Mouse (Mus musculus) ES-E14 (cell line): ENCODE measurements at regions not wholly inside any gene's neighbourhood (a gene's known extent, or its start where the extent isn't known, plus 50 kb on each side); places are given as distances from the start of the nearest gene placed in this dataset.

Source experiments
- DNase-seq: peaks from one replicate; pipeline ENCODE4 v3.0.0-alpha.2; 2013; ENCODE audit warnings: low read depth, low spot score
- H3K27ac ChIP-seq: 2 replicates; pipeline ENCODE4 v1.5.1; 2012; ENCODE audit warnings: low read depth, mild to moderate bottlenecking, low read length, moderate library complexity, mixed read lengths; ENCODE audit not compliant: poor library complexity, insufficient read depth, severe bottlenecking
- H3K36me3 ChIP-seq: 2 replicates; pipeline ENCODE4 v1.6.1; 2012; ENCODE audit warnings: mild to moderate bottlenecking, low read length, moderate library complexity, mixed read lengths; ENCODE audit not compliant: control insufficient read depth, poor library complexity, insufficient read depth, severe bottlenecking
- H3K4me1 ChIP-seq, 2 experiments: fragments of 150-350 bp in 1 of 2; sonication (generic) in 1 of 2; 2 replicates each; pipeline ENCODE4 v1.6.1; 2012; ENCODE audit warnings: low read length in 2 of 2, mild to moderate bottlenecking in 1 of 2, mixed read lengths in 1 of 2; ENCODE audit not compliant: control insufficient read depth in 2 of 2, insufficient read depth in 2 of 2, poor library complexity in 1 of 2
- H3K4me3 ChIP-seq, 2 experiments: fragments of 150-350 bp in 1 of 2; sonication (generic) in 1 of 2; 2 replicates each; pipeline ENCODE4 v1.5.1; 2012; ENCODE audit warnings: low read length in 2 of 2, low read depth in 1 of 2, mild to moderate bottlenecking in 1 of 2, mixed read lengths in 1 of 2; ENCODE audit not compliant: insufficient read depth in 1 of 2, poor library complexity in 1 of 2, severe bottlenecking in 1 of 2
- H3K9ac ChIP-seq: 2 replicates; pipeline ENCODE4 v1.6.1; 2012; ENCODE audit warnings: low read depth, mild to moderate bottlenecking, low read length, mixed read lengths; ENCODE audit not compliant: poor library complexity, insufficient read depth, severe bottlenecking
- H3K9me3 ChIP-seq: fragments of 150-350 bp; sonication (generic); 2 replicates; pipeline ENCODE4 v1.6.1; 2012; ENCODE audit warnings: low read depth, mild to moderate bottlenecking, low read length; ENCODE audit not compliant: control insufficient read depth, insufficient read depth
- CHD2 ChIP-seq: IDR thresholded peaks from 2 replicates; pipeline ENCODE4 v1.6.1; 2014; ENCODE audit warnings: mild to moderate bottlenecking, low read depth, low read length, inconsistent platforms
- HCFC1 ChIP-seq: IDR thresholded peaks from 2 replicates; pipeline ENCODE4 v1.6.1; 2012; ENCODE audit warnings: low read length, inconsistent platforms, borderline replicate concordance; ENCODE audit not compliant: insufficient read depth
- MAFK ChIP-seq: IDR thresholded peaks from 2 replicates; pipeline ENCODE4 v1.6.1; 2014; ENCODE audit warnings: mild to moderate bottlenecking, low read depth, low read length, inconsistent platforms; ENCODE audit not compliant: insufficient read depth
- ZC3H11A ChIP-seq: IDR thresholded peaks from 2 replicates; pipeline ENCODE4 v1.6.1; 2012; ENCODE audit warnings: low read depth, mild to moderate bottlenecking, inconsistent platforms, low read length, borderline replicate concordance
- ZNF384 ChIP-seq: IDR thresholded peaks from 2 replicates; pipeline ENCODE4 v1.6.1; 2012; ENCODE audit warnings: low read depth, low read length, inconsistent platforms
- in situ Hi-C, 2 experiments: fragments of 600-800 bp; cut with MboI; formaldehyde crosslinking; loops; one replicate each; pipeline ENCODE4 v1.15.1; 2025; ENCODE audit warnings: low sequenced_read_pairs in 2 of 2, inconsistent platforms in 1 of 2; ENCODE audit not compliant: unreplicated experiment in 2 of 2

- Histone ChIP-seq H3K36me3 (no peaks in the 10 kb centered on the region), H3K4me1 (peaks cover 0 to 2% of the 10 kb centered on the region in 2 experiments; a peak in 2 of 4 replicates), H3K9ac (no peak overlapping the region), H3K9me3 (peaks cover 6% of the 10 kb centered on the region), H3K27ac (no peak overlapping the region), H3K4me3 (no peak overlapping the region)
- in situ Hi-C loops, result no loop called here
- TF ChIP-seq HCFC1, result no peak
- no peak for TF ChIP-seq MAFK
- TF ChIP-seq ZNF384, result no peak
- TF ChIP-seq CHD2, result no peak
- no peak for TF ChIP-seq ZC3H11A
- no peak for DNase-seq
Measured at GRCm38 (mm10) chr7:79217232-79217631, 55.8 kb upstream of the Abhd2 start.

- H3K4me1 ChIP-seq, result peaks cover 7 to 12% of the 10 kb centered on the region in 2 experiments; a peak in 2 of 4 replicates
- TF ChIP-seq ZC3H11A, result no peak
- no peak for TF ChIP-seq ZNF384
- no peak for TF ChIP-seq HCFC1
- TF ChIP-seq MAFK, result no peak
- TF ChIP-seq CHD2, result no peak
- peak; percentile 65 for DNase-seq
- H3K9ac ChIP-seq, result no peak overlapping the region
- H3K4me3 ChIP-seq, result no peak overlapping the region
- H3K36me3 ChIP-seq, result no peaks in the 10 kb centered on the region
- peak overlapping the region; percentile 37; the same call in 1 of the 2 replicates for H3K27ac ChIP-seq
- no peaks in the 10 kb centered on the region for H3K9me3 ChIP-seq
- in situ Hi-C loops, result no loop called here
Measured at GRCm38 (mm10) chr7:79222626-79223335, 50.2 kb upstream of the Abhd2 start.
